Mouse (Mus musculus) T-cell, adult 2 months (primary cell): Measurements from ENCODE around the gene Znrf3.
"Not testable (repeated sequence)": the region's sequence is repeated elsewhere in the genome, so short reads cannot be mapped to it uniquely, and the experiment has no call there.

Experiments
- DNase-seq: peaks from one replicate; pipeline ENCODE4 v3.0.0; 2022; ENCODE audit warnings: low spot score

The Znrf3 gene

DNA sequence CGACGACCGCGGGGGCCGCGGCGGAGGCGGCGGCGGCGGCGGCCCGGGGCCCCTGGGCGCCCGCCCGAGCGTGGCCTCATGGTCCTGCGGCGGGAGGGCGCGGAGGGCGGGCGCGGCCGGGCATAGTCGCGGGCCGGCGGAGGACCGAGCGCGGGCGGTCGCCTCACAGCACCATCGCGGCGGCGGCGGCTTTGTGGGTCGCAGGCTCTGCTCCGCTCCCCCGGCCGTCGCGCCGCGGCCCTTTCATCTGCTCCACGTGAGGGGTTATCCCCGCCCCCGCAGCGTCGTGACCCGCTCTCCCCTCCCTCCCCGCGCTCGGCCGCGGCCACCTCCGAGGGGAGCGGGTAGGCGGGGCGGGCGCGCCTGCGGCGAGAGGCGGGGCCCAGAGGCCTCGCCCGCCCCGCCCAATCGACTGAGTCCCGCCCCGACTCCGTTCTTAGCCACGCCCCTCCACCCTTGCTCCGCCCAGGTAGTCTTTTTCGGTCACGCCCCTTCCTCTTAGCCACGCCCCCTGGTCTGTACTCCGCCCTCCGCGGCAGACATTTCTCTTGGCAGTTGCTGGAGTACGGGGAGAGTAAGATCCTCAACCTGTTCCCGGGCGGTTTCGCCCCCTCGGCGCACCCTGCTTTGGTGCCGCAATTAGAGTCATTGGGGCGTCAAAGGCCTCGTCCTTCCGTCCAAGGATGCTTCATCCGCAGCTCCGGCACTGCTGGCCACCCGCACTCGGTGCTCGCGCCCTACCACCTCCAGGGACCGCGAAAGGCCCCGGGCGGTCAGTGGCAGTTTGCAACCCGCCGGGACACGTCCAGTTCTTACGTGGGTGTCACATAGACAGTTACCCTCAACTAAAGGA, at the start of gene Znrf3:
TSS of gene Znrf3 (minus strand) at position 249 of the 853 bp plus-strand sequence.
- DNase-seq = peak; percentile 92

DNA sequence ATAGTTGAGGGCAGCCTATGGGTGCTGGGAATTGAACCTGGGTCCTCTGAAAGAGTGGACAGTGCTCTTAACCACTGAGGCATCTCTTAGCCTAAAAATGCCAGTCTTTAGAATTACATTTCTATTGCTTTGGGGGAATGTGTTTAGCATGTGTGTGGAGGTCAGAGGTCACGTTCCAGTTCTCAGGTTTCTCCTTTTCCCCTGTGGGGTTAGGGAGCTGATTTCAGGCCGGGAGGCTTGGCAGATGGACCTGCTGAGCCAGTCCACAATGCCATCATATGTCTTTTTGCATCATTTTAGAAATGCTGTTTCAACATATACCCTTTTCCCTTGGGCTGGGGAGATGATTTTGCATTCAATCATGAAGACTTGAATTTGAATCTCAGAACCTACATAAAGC, 49.2 kb upstream of the Znrf3 start:
- DNase-seq = no peak

DNA sequence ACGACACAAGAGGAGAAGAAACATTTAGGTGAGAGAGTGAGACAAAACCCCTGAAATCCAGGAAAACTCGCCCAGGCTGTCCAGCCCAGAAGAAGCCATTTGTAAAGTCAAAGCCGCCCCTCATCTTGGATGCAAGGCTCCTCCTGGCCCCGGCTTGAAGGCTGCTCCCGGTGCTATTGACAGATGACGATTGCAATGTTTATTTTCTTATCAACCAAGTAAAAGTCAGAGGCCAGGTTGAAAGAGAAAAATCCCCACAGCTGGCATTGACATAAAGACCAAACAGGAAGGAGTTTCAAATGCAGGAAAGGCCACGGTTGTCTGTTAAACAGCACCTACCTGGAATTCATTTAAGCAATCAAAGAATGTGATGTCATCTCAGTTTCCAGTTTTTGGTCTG, 47.3 kb upstream of the Znrf3 start:
- no peak for DNase-seq

DNA sequence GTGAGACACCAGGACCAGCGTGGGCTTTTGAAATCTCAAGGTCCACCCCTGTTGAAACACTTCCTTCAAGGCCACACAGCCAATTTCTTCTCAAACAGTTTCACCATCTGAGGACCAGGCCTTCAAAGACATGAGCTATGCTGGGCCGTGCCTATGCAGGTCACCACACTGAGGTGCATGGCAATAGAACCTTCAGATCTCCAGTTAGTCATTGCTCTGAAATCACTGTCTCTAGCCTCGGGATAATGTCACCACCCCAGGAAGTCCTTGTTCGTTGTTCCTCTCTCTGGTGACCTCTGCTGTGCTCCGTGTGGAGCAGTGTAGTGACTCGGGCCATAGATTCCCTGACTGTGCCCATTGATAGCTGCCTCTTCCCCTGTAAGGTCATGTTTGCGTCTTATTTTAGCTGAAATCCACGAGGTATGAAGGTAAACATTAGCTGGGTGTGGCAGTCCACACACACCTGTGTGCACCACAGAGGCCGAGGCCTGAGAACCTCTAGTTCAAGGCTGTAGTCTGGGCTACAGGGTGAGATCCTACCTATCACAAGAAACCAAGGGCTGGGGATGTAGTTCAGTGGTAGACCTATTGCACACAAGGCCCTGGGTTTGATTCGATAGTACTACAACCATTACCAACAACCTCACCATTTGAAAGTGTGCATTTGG, 46.5 kb upstream of the Znrf3 start:
- DNase-seq = no peak

DNA sequence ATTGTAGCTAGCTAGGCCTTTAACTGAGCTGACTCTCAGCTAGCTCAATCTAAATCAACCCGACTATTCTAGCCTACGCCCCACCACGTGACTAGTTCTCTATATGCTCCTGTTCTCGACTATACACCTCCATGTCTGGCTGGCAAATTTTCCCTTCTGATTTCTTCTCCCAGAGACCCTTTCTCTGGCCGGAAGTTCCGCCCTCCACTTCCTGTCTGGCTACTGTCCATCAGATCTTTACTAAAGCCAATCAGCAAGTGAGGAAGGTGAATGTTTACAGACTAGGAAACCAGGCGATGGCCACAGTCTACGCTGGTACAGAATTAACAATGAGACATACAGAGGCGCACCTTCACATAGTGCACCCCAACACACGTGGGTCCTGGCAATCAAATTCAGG, 44.8 kb upstream of the Znrf3 start:
- not testable (repeated sequence) for DNase-seq

DNA sequence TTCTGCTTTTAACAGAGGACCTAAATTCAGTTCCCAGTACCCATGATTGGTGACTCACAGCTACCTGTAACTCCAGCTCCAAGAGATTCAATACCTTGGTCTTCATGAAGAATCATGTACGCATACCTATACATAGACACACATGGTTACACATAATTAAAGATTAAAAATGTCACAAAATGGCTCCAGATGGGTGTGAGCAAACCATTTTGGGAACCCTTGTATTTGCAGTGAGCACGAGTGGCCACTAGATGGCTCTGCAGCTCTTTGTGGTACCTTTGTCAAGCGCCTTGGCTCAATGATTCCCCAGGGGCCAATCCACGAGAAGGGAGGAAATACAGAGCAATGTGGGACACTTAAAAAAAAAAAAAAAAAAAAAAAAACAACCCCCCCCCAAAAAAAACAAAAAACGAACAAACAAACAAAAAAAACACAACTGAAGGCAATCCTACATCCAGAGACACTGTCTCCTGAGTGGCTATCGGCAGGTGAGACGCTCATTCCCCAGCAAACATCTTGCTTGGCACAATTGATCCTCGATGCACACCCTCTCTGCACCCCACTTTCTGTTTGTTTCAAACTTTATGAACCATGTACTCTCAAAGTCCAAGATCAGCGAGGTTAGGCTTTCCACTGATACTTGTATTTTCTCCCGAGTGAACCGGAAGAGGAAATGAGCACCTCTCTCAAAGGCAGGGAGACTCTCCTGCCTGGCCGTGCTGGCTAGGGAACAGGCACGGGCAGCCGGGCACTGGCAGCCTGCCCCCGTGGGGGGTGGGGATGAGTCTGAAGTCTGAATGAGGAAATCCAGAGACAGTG, 40.8 kb upstream of the Znrf3 start:
- peak; percentile 82 for DNase-seq

DNA sequence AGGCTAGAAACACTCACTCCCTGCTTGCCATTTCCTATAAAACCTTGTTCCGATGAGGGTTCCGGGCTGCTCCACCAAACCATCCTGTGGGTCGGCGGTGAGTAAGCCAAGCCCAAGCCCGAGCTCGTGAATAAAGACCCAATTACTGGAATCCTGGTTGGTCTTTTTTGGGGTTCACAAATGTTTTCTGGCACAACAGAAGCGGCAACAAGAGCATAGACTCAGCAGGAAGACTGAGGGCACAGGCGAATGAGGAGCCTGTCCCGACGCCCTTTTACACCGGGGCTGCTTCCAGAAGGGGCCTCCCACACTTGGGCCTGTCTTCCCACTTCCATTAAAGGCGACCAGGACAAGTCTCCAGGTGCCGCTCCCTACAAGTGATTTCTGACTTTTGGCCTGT, 37.9 kb upstream of the Znrf3 start:
- no peak for DNase-seq

DNA sequence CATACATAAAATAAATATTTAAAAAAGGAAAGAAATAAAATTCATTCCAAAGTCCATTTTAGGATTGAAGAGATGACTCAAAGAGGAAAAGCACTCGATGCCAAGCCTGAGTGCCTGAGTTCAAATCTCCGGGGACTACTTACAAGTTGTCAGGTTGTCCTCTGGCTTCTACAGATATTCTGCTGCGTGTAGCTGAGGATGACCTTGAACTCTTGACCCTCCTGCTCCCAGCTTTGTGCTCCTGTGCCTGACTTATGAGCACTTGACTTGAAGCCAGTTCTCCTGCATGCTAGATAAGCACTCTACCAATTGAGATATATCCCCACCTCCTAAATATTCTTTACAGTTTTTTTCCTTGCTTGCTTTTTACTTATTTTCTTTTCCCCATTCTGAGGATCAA, 34.2 kb upstream of the Znrf3 start:
- no peak for DNase-seq

DNA sequence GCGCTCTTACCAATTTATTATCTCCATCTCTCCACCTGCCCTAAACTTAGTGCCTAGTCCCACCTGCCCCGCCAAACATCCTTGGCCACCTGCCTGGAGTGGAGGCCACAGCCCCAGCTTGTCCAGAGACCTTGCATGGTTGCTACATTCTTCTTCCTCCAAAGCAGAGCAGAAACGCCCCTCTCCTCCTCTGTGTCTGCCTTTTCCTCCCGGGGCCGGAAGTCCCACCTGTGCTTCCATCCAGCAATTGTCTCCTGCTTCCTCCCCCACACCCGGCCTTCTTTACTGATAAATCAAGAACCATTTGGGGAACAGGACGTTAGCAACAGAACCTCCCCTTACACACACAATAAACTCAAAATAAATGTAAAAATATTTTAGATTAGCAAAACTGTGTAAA, 33.5 kb upstream of the Znrf3 start:
- DNase-seq = no peak

DNA sequence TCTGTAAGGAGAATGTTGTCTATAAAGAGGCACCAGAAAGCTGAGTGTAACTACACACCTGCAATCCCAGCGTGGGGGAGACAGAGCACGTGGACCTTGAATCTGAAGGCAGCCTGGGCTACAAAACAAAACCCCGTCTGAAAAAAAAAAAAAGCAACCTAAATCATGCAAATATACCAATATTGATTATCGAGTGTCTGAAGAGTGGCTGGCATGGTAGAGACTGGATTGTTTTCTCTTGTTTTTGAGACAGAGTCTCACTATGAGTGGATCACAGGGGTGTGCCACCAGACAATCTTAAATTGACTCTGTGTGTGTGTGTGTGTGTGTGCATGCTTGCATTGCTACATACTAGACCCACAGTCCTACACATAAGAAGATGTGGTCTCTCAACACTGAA, 32.2 kb upstream of the Znrf3 start:
- no peak for DNase-seq

DNA sequence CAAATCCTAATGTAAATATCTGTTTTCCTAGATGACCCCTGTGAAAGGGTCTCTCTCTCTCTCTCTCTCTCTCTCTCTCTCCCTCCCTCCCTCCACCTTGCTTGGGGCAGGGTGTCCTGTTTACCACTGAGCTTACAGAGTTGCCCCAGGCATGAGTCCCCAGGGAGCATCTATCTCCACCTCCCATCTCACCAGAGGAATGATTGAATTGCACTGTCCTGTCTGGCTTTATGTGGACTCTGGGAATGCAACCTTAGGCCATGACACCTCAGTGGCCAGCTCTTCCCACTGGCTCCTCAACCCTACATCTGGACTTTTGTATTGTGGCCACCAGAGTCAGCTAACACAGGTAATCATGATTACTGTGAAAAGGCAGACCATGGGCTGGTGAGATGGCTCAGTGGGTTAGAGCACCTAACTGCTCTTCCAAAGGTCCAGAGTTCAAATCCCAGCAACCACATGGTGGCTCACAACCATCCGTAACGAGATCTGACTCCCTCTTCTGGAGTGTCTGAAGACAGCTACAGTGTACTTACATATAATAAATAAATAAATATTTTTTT, 31.0 kb upstream of the Znrf3 start:
- not testable (repeated sequence) for DNase-seq

DNA sequence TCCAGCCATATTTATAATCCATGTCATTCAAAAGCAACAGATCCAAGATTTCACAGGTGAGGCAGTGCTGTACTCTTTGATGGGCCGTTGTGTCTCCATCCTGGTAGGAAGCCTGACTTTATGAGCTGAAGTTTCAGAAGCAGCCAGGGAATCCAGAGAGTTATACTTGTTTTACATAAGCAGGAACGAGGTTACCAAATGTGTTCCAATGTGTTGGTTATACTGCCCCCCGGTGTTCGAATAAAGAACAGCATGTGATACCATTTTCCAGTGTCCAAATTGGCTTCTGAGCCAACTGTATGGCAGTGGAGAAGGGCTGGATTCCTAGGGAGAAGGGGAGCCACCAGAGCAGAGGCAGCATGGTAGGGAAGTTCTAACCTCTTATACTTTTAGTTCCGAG, 29.5 kb upstream of the Znrf3 start:
- DNase-seq = peak; percentile 55

DNA sequence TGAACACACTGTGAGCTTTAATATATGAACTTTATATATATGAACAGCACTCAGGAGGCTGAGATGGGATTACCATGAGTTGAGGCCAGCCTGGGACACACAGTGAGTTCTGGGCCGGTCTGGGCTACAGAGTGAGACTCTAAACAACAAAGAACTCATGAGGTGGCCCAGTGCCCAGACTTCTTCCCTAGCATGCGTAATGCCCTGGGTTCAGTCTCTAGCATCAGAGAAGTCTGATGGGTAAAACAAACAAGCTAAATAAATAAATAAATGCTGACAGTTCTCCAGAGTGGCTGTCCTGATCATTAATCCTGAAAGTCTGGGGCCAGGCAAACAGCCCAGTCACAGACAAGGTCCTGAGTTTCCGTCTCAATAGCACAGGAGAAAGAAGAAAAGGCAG, 25.4 kb upstream of the Znrf3 start:
- no peak for DNase-seq

DNA sequence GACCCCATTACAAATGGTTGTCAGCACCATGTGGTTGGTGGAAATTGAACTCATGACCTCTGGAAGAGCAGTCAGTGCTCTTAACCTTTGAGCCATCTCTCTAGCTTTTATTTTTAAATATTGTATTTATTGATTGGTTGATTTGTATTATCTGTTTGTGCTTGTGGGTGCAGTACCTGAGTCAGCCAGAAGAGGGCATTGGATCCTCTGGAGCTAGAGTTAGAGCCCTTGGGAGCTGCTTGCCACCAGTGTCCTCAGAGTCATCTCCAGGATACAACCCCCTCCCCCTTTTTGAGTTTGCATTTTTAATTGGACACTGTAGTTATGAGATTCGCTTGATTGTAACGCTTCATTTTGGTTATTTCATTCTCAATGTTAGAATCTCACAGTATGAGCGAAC, 24.4 kb upstream of the Znrf3 start:
- peak; percentile 59 for DNase-seq

DNA sequence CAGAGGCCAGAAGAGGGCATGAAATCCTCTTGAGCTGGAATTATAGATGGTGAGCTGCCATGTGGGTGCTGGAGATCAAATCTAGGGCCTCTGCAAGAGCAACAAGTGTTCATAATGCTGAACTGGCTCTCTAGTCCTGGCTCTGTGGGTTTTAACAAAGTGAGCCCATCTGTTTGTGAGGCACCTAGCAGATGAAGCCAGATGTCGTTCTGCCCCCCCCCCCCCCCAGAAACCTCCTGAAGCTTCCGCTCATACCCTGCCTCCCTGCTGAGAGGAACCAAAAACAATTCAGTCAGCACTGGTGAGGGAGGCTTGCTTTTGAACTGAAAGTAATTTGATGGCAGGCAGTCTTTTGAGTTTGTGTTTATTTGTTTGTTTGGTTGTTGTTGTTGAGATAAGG, 23.8 kb upstream of the Znrf3 start:
- no peak for DNase-seq

DNA sequence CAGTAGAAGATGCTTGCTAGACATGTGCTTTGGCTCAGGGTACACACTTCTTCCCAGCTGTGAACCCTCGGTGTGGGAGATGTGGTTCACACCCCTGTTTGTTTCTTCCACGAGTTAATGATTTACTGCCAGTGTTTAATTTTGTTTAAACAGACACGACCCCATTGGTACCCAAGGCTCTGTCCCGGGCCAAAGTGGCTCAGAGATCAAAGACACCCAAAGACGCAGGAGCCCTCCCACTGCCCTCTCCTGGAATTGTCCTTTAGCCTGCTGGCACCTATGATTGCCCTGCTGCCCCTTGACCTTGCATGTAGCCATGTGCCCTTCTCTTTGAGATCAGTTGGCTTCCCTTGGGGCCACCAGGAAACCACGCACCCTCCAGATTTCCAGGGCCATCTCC, 7.3 kb upstream of the Znrf3 start:
- DNase-seq = no peak

DNA sequence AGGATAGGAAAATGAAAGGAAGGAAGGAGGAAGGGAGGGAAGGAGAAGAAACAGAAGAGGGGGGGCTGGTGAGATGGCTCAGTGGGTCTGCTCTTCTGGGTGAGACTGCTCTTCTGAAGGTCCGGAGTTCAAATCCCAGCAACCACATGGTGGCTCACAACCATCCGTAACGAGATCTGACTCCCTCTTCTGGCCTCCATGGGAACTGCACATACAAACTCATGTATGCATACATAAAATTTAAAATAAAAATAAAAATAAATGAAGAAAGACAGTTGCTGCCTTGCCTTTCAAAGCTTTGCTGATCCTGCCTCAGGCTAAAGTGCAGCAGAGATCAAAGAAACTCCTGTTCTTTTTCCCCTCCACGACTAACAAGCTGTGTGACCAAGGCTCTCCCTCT, 6.7 kb upstream of the Znrf3 start:
- DNase-seq = no peak

DNA sequence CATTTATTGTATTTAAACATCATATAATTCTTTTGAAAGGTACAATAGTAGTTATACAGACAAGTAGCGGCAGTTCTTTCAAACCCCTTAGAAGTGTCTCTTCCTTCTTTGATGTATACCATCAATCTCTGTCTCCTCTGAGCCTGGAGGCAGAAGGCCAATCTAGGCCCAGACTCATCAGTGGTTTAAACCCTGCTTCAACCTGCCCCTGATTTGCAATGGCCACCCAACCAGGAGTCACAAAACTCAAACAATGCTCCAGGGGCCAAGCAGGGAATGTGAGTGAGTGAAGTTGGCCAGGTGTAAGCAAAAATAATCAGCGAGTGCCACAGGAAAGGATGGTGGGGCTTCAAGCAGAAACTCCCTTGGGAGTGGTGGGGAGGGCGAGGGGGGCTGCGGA, 6.1 kb upstream of the Znrf3 start:
- no peak for DNase-seq

DNA sequence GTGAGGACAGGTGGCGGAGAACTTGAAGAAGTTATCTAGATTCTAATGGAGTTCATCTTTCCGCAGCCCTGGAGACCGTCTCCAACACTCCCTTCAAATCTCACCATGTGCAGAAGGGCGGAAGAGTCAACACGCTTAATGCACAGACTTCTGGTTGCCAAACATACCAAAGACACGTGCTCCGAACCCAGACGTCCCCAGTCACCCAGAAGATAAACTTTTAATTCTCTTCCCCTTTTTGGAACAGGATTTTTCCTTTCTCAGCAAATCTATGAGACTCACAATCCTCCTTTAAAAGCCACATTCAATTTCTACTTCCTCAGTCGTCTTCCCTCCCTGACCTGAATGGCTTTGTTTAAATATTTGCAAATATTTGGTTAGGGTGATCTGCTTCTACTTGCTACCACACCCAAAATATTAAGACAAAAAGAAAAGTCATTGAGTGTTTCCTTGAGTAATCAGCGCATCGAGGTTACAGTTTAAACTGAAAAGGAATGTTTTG, 856 bp upstream of the Znrf3 start:
- DNase-seq = no peak

DNA sequence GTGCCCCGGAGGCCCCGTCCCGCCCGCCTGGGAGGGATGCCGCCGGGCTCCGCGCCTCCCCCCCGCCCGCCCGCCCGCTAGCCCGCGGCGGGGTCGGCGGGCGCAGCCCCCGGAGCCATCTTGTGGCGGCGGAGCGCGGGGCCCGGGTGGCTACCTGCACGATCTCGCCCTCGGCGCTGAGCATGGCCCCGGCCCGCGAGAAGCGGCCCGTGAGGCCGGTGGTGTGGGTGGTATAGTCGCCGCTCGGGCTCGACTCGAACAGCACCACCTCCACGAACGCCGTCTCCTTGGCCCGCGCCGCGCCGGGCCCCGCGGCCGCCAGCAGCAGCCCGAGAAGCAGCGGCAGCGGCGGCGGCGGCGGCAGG, 431 bp downstream of the Znrf3 start:
- DNase-seq = peak; percentile 41

DNA sequence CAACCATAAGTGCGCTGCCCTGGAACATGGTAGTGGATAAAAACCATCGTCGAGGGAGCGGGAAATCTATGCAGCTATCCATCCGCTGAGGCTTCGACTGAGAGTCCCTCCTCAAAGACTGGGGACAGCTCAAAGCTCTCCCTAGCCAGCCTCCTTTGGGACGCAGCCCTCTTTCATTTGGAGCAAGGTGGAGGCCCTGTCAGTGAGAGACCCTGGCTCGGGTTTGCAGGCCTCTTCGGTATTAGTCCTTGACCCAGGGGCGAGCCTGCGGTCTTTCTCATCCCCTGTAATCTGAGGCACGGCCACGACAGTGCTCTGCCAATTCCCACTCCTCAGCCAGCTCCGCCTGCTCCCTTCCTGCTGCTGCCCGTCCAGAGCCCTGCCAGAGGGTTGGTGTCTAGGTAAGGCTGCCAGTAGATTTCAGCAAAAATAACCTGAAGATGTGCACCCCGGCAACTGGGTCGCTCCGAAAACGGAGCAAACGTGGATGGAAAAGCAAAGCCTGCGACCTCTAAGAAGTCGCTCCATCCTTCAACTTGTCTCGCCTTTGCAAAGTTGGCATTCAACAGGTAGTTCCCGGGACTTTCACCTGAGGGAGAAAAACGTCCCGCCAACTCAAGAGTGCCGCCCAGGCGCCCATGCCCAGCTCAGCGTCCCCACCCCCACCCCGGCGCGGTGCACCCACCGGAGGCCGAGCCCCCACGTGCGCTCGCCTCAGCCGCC, 975 bp downstream of the Znrf3 start:
- peak; percentile 35 for DNase-seq

DNA sequence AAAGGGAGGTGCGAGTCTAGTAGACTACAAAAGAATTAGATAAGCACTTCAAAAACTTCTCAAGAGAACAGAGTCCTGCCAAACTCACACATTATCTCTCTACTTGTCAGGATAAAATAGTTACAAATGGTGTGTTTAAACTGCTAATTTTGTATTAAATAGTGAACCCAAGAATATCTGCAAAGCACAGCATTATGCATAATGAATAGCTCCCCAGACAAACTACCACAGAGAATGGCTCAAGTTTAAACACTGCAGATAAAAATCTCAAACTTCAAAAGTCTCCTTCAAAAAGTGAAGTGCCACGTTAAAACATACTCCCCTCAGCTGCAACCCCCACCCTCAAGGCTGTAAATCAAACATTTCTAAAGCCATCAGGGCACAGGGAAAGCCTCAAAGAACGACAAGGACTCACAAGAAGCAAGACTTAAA, 2.0 kb downstream of the Znrf3 start:
- peak; percentile 26 for DNase-seq
